Mouse (Mus musculus): ENCODE data around the gene Eme1.
A peak's percentile ranks its signal among the peaks of the same experiment; 100 is the strongest.

DNA sequence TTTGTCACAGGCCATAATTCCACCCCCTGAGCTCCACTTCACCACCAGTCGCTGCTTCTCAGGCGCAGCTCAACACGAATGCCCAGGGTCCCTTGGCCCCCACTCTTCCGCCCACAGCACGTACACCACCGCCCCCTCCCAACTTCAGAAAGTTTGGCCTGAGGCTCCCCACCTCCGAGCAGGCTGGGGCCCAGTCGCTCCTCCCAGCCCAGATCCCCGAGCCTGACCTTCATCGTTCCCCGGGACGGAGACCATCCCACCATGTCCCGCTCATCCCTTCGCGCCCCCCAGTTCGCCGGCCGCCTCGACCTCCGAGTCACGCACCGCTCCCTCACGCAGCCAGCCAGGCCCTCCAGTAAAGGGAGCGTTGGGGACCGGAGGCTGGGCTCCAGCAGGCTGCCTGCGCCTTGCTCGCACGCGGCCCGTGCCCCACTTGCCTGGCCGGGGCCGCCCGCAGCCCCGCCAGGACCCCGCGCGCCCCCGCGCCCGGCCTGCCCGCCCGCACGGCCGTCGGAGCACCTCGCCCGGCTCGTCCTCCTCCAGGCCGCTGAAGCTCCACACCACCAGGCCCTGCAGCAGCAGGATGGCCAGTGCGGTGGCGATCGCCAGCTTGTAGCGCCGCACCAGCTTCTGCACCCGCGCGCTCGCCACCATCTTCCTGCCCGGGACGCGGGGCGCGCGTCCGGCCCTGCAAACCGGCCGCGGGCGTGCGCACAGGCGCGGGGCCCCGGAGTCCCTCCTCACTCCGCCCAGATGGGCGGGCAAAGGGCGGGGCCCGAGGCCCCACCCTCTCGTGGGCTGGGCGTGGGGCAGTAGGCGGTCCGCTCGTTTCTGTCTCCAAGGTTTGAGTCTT is 23.2 kb upstream of the Eme1 start, which contains the start of gene Xylt2:
- peak; percentile 52; the same call in 1 of the 2 replicates for TF ChIP-seq POLR2A (IDR thresholded peaks at IDR 0.05; ENCODE audit: borderline replicate concordance, control insufficient read depth, low read depth, low read length)
- TF ChIP-seq CTCF (IDR thresholded peaks at IDR 0.05; ENCODE audit: control insufficient read depth, insufficient read depth, low read length) = no peak
